Mouse (Mus musculus): ENCODE measurements at regions not wholly inside any gene's neighbourhood (a gene's known extent, or its start where the extent isn't known, plus 50 kb on each side); places are given as distances from the start of the nearest gene placed in this dataset.

DNA sequence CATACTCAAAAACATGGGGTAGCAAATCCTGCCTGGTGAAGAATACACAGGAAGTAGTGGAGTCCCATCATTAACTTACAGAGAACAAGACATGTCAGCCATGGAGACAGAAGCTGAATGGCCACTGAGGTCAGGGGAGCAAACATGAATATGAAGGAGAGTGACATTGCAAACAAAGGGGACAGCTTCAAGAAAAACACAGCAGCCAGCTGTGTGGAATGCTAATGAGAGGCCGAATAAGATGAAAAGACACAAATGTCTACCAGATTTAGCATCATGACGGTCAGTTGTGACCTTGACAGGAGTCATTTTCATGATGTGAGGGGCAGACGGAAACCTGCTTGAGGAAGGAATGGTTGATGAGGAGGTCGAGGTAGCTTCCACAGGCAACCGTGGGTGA lies 167.7 kb downstream of the Pou4f1 start:
- TF ChIP-seq CTCF (IDR thresholded peaks at IDR 0.05; ENCODE audit: control insufficient read depth, insufficient read depth, low read length) (no peak), POLR2A (IDR thresholded peaks at IDR 0.05; ENCODE audit: borderline replicate concordance, control insufficient read depth, low read depth, low read length) (no peak)

All from bone marrow, adult 2 months (tissue).